Mouse (Mus musculus): ENCODE measurements around the gene Abca1. TPM values are rescaled to one million over a fixed set of nuclear protein-coding genes. Genes with fewer than 3 reads are reported as not detected.

Abca1 gene
- polyA plus RNA-seq, 1 experiment from 2014 or later, result 6.8 TPM

GRCm38 (mm10) chr4:53115866-53116265, 43.8 kb downstream of the Abca1 start:
- Histone ChIP-seq H3K27ac (ENCODE audit: low read length) (no peak overlapping the region), H3K9ac (replicated peaks; ENCODE audit: low read depth, low read length) (no peak overlapping the region), H3K4me3 (ENCODE audit: low read depth, low read length) (no peak overlapping the region), H3K4me1 (ENCODE audit: control insufficient read depth, insufficient read depth, low read length) (peaks cover 9% of the 10 kb centered on the region), H3K9me3 (ENCODE audit: control insufficient read depth, low read depth, low read length) (no peaks in the 10 kb centered on the region), H3K36me3 (ENCODE audit: control insufficient read depth, insufficient read depth, low read length) (no peaks in the 10 kb centered on the region), H3K4me2 (replicated peaks; ENCODE audit: low read depth, low read length) (no peak overlapping the region), H3K27me3 (ENCODE audit: control insufficient read depth, insufficient read depth, low read length) (no peaks in the 10 kb centered on the region)
- 40% methylated on average over 3 of the region's 5 CpGs for WGBS
- ATAC-seq (ENCODE audit: insufficient number of reproducible peaks, insufficient read depth, low FRiP score, low read depth), result 0 out of 2 replicates have a peak, but pooled peaks have one; percentile 42

- no peak for ATAC-seq (ENCODE audit: insufficient number of reproducible peaks, insufficient read depth, low FRiP score, low read depth)
- Histone ChIP-seq H3K36me3 (ENCODE audit: control insufficient read depth, insufficient read depth, low read length) (no peaks in the 10 kb centered on the region), H3K9me3 (ENCODE audit: control insufficient read depth, low read depth, low read length) (no peaks in the 10 kb centered on the region), H3K4me2 (replicated peaks; ENCODE audit: low read depth, low read length) (no peak overlapping the region), H3K4me1 (ENCODE audit: control insufficient read depth, insufficient read depth, low read length) (peaks cover 9% of the 10 kb centered on the region), H3K9ac (replicated peaks; ENCODE audit: low read depth, low read length) (no peak overlapping the region), H3K27me3 (ENCODE audit: control insufficient read depth, insufficient read depth, low read length) (no peaks in the 10 kb centered on the region), H3K27ac (ENCODE audit: low read length) (no peak overlapping the region), H3K4me3 (ENCODE audit: low read depth, low read length) (no peak overlapping the region)
- WGBS, result 63% methylated on average over 4 of the region's 4 CpGs
Measured at GRCm38 (mm10) chr4:53115410-53115809, 44.3 kb downstream of the Abca1 start.

- no peaks in the 10 kb centered on the region for H3K36me3 ChIP-seq (ENCODE audit: control insufficient read depth, insufficient read depth, low read length)
- 33% methylated on average over 4 of the region's 4 CpGs for WGBS
- peaks cover 16% of the 10 kb centered on the region for H3K4me1 ChIP-seq (ENCODE audit: control insufficient read depth, insufficient read depth, low read length)
- no peaks in the 10 kb centered on the region for H3K27me3 ChIP-seq (ENCODE audit: control insufficient read depth, insufficient read depth, low read length)
- no peak overlapping the region for H3K4me2 ChIP-seq (replicated peaks; ENCODE audit: low read depth, low read length)
- H3K27ac ChIP-seq (ENCODE audit: low read length), result no peak overlapping the region
- H3K4me3 ChIP-seq (ENCODE audit: low read depth, low read length), result no peak overlapping the region
- no peak overlapping the region for H3K9ac ChIP-seq (replicated peaks; ENCODE audit: low read depth, low read length)
- H3K9me3 ChIP-seq (ENCODE audit: control insufficient read depth, low read depth, low read length), result no peaks in the 10 kb centered on the region
- ATAC-seq (ENCODE audit: insufficient number of reproducible peaks, insufficient read depth, low FRiP score, low read depth), result peak; percentile 46
Measured at GRCm38 (mm10) chr4:53111919-53112355, 47.8 kb downstream of the Abca1 start.

GRCm38 (mm10) chr4:53110356-53110755, 49.3 kb downstream of the Abca1 start:
- Histone ChIP-seq H3K9me3 (ENCODE audit: control insufficient read depth, low read depth, low read length) (no peaks in the 10 kb centered on the region), H3K27ac (ENCODE audit: low read length) (no peak overlapping the region), H3K27me3 (ENCODE audit: control insufficient read depth, insufficient read depth, low read length) (no peaks in the 10 kb centered on the region), H3K36me3 (ENCODE audit: control insufficient read depth, insufficient read depth, low read length) (no peaks in the 10 kb centered on the region), H3K4me3 (ENCODE audit: low read depth, low read length) (no peak overlapping the region), H3K9ac (replicated peaks; ENCODE audit: low read depth, low read length) (no peak overlapping the region), H3K4me1 (ENCODE audit: control insufficient read depth, insufficient read depth, low read length) (peaks cover 9% of the 10 kb centered on the region), H3K4me2 (replicated peaks; ENCODE audit: low read depth, low read length) (no peak overlapping the region)
- WGBS, result 27% methylated on average over 5 of the region's 5 CpGs
- no peak for ATAC-seq (ENCODE audit: insufficient number of reproducible peaks, insufficient read depth, low FRiP score, low read depth)

- no peak overlapping the region for H3K9ac ChIP-seq (replicated peaks; ENCODE audit: low read depth, low read length)
- WGBS, result 64% methylated on average over 9 of the region's 9 CpGs
- H3K36me3 ChIP-seq (ENCODE audit: control insufficient read depth, insufficient read depth, low read length), result no peaks in the 10 kb centered on the region
- H3K27me3 ChIP-seq (ENCODE audit: control insufficient read depth, insufficient read depth, low read length), result no peaks in the 10 kb centered on the region
- H3K4me2 ChIP-seq (replicated peaks; ENCODE audit: low read depth, low read length), result no peak overlapping the region
- no peak overlapping the region for H3K4me3 ChIP-seq (ENCODE audit: low read depth, low read length)
- ATAC-seq (ENCODE audit: insufficient number of reproducible peaks, insufficient read depth, low FRiP score, low read depth), result no peak
- H3K27ac ChIP-seq (ENCODE audit: low read length), result no peak overlapping the region
- H3K4me1 ChIP-seq (ENCODE audit: control insufficient read depth, insufficient read depth, low read length), result peaks cover 7% of the 10 kb centered on the region; the same call in 1 of the 2 replicates
- H3K9me3 ChIP-seq (ENCODE audit: control insufficient read depth, low read depth, low read length), result no peaks in the 10 kb centered on the region
Measured at GRCm38 (mm10) chr4:53109381-53109928, 50.2 kb downstream of the Abca1 start.

- Histone ChIP-seq H3K4me2 (replicated peaks; ENCODE audit: low read depth, low read length) (no peak overlapping the region), H3K4me1 (ENCODE audit: control insufficient read depth, insufficient read depth, low read length) (peaks cover 7% of the 10 kb centered on the region; the same call in 1 of the 2 replicates), H3K4me3 (ENCODE audit: low read depth, low read length) (no peak overlapping the region), H3K27ac (ENCODE audit: low read length) (no peak overlapping the region), H3K9me3 (ENCODE audit: control insufficient read depth, low read depth, low read length) (no peaks in the 10 kb centered on the region), H3K27me3 (ENCODE audit: control insufficient read depth, insufficient read depth, low read length) (no peaks in the 10 kb centered on the region), H3K9ac (replicated peaks; ENCODE audit: low read depth, low read length) (no peak overlapping the region), H3K36me3 (ENCODE audit: control insufficient read depth, insufficient read depth, low read length) (no peaks in the 10 kb centered on the region)
- WGBS, result 58% methylated on average over 4 of the region's 4 CpGs
- no peak for ATAC-seq (ENCODE audit: insufficient number of reproducible peaks, insufficient read depth, low FRiP score, low read depth)
Measured at GRCm38 (mm10) chr4:53108194-53108593, 51.5 kb downstream of the Abca1 start.

- Histone ChIP-seq H3K4me3 (ENCODE audit: low read depth, low read length) (no peak overlapping the region), H3K36me3 (ENCODE audit: control insufficient read depth, insufficient read depth, low read length) (no peaks in the 10 kb centered on the region), H3K4me1 (ENCODE audit: control insufficient read depth, insufficient read depth, low read length) (peaks cover 7% of the 10 kb centered on the region; the same call in 1 of the 2 replicates), H3K9ac (replicated peaks; ENCODE audit: low read depth, low read length) (no peak overlapping the region), H3K27me3 (ENCODE audit: control insufficient read depth, insufficient read depth, low read length) (no peaks in the 10 kb centered on the region), H3K4me2 (replicated peaks; ENCODE audit: low read depth, low read length) (no peak overlapping the region), H3K9me3 (ENCODE audit: control insufficient read depth, low read depth, low read length) (no peaks in the 10 kb centered on the region), H3K27ac (ENCODE audit: low read length) (no peak overlapping the region)
- 92% methylated on average over 5 of the region's 5 CpGs for WGBS
- no peak for ATAC-seq (ENCODE audit: insufficient number of reproducible peaks, insufficient read depth, low FRiP score, low read depth)
Measured at GRCm38 (mm10) chr4:53106732-53107131, 53.0 kb downstream of the Abca1 start.

GRCm38 (mm10) chr4:53106071-53106470, 53.6 kb downstream of the Abca1 start:
- Histone ChIP-seq H3K36me3 (ENCODE audit: control insufficient read depth, insufficient read depth, low read length) (no peaks in the 10 kb centered on the region), H3K27me3 (ENCODE audit: control insufficient read depth, insufficient read depth, low read length) (no peaks in the 10 kb centered on the region), H3K9me3 (ENCODE audit: control insufficient read depth, low read depth, low read length) (no peaks in the 10 kb centered on the region), H3K4me1 (ENCODE audit: control insufficient read depth, insufficient read depth, low read length) (peaks cover 7% of the 10 kb centered on the region; the same call in 1 of the 2 replicates), H3K27ac (ENCODE audit: low read length) (no peak overlapping the region), H3K9ac (replicated peaks; ENCODE audit: low read depth, low read length) (no peak overlapping the region), H3K4me2 (replicated peaks; ENCODE audit: low read depth, low read length) (no peak overlapping the region), H3K4me3 (ENCODE audit: low read depth, low read length) (no peak overlapping the region)
- ATAC-seq (ENCODE audit: insufficient number of reproducible peaks, insufficient read depth, low FRiP score, low read depth), result no peak
- 85% methylated on average over 3 of the region's 3 CpGs for WGBS

GRCm38 (mm10) chr4:53104634-53105033, 55.1 kb downstream of the Abca1 start:
- Histone ChIP-seq H3K27ac (ENCODE audit: low read length) (no peak overlapping the region), H3K27me3 (ENCODE audit: control insufficient read depth, insufficient read depth, low read length) (no peaks in the 10 kb centered on the region), H3K4me1 (ENCODE audit: control insufficient read depth, insufficient read depth, low read length) (peaks cover 3% of the 10 kb centered on the region; the same call in 1 of the 2 replicates), H3K9me3 (ENCODE audit: control insufficient read depth, low read depth, low read length) (no peaks in the 10 kb centered on the region), H3K4me2 (replicated peaks; ENCODE audit: low read depth, low read length) (no peak overlapping the region), H3K4me3 (ENCODE audit: low read depth, low read length) (no peak overlapping the region), H3K36me3 (ENCODE audit: control insufficient read depth, insufficient read depth, low read length) (no peaks in the 10 kb centered on the region), H3K9ac (replicated peaks; ENCODE audit: low read depth, low read length) (no peak overlapping the region)
- no peak for ATAC-seq (ENCODE audit: insufficient number of reproducible peaks, insufficient read depth, low FRiP score, low read depth)
- WGBS, result 90% methylated on average over 3 of the region's 3 CpGs

Data from stomach, embryonic 14.5 days (tissue).